Mouse (Mus musculus): Measurements from ENCODE around the gene Spns2. TPM values are rescaled to one million over a fixed set of nuclear protein-coding genes. Genes with fewer than 3 reads are reported as not detected.
A peak's percentile ranks its signal among the peaks of the same experiment; 100 is the strongest.

Spns2 gene
- polyA plus RNA-seq, 1 experiment from 2014 or later: 23.6 TPM

DNA sequence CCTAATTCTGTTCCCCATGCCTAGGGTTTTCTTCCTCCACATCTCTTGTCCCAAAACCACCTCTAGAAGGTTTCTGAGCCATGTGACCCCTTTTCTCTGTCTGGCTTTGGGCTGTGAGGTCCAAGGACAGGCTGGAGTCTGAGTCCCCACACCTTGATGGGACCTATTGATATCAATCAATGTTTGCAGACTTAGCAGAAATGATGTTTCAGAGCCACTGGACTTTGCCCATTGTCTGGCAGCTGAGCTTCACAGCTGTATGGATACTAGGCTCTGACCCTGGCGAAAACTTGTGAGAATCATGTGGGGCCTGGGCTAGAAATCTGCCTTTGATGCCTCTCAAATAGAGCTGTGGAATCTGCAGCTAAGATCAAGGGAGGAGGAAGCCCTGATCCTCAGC, 7.1 kb upstream of the Spns2 start:
- no peak overlapping the region for H3K27ac ChIP-seq (replicated peaks)
- H3K9me3 ChIP-seq (ENCODE audit: control insufficient read depth, low read length): no peaks in the 10 kb centered on the region
- no peak overlapping the region for H3K9ac ChIP-seq (ENCODE audit: low read length)
- TF ChIP-seq EP300 (optimal IDR thresholded peaks at IDR 0.05) (no peak), CTCF (IDR thresholded peaks at IDR 0.05; ENCODE audit: low read depth) (no peak)
- H3K27me3 ChIP-seq (ENCODE audit: control insufficient read depth, insufficient read depth, low read length): no peaks in the 10 kb centered on the region
- H3K4me3 ChIP-seq (ENCODE audit: low read depth, low read length): no peak overlapping the region
- H3K4me2 ChIP-seq (replicated peaks; ENCODE audit: low read depth): no peak overlapping the region
- WGBS: 44% methylated on average over 1 of the region's 1 CpGs
- H3K36me3 ChIP-seq (ENCODE audit: control insufficient read depth, insufficient read depth, low read length): no peaks in the 10 kb centered on the region
- ATAC-seq (ENCODE audit: low FRiP score, low TSS enrichment) (no peak), DNase-seq (ENCODE audit: low spot score) (no peak)
- no peaks in the 10 kb centered on the region for H3K4me1 ChIP-seq (replicated peaks; ENCODE audit: control insufficient read depth, insufficient read depth)

DNA sequence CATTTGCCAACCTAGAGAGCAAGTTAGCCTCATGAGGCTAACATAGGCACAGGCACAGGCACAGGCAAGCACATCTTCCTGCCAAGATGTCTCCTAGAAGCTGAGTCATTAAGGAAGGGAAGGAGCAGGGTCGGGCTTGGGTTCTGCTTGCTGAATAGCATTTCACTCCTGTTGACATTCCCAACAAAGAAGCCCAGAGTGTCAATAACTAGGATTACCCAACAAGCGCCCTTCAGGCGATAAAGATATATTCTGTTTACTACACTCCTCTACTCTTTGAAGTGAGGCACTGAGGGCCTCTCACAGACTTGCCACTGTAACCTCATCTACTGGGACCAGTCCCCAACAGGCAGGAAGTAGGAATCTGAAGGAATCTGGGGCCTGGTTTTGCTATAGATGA, 6.4 kb upstream of the Spns2 start:
- DNase-seq (ENCODE audit: low spot score): no peak
- Histone ChIP-seq H3K27ac (replicated peaks) (peak overlapping the region; percentile 45; the same call in 1 of the 2 replicates), H3K4me2 (replicated peaks; ENCODE audit: low read depth) (no peak overlapping the region), H3K9me3 (ENCODE audit: control insufficient read depth, low read length) (no peaks in the 10 kb centered on the region), H3K9ac (ENCODE audit: low read length) (no peak overlapping the region), H3K36me3 (ENCODE audit: control insufficient read depth, insufficient read depth, low read length) (no peaks in the 10 kb centered on the region), H3K4me3 (ENCODE audit: low read depth, low read length) (no peak overlapping the region), H3K4me1 (replicated peaks; ENCODE audit: control insufficient read depth, insufficient read depth) (no peaks in the 10 kb centered on the region), H3K27me3 (ENCODE audit: control insufficient read depth, insufficient read depth, low read length) (no peaks in the 10 kb centered on the region)
- 60% methylated on average over 3 of the region's 3 CpGs for WGBS
- peak; percentile 55 for ATAC-seq (ENCODE audit: low FRiP score, low TSS enrichment)
- no peak for TF ChIP-seq CTCF (IDR thresholded peaks at IDR 0.05; ENCODE audit: low read depth)
- no peak for TF ChIP-seq EP300 (optimal IDR thresholded peaks at IDR 0.05)

DNA sequence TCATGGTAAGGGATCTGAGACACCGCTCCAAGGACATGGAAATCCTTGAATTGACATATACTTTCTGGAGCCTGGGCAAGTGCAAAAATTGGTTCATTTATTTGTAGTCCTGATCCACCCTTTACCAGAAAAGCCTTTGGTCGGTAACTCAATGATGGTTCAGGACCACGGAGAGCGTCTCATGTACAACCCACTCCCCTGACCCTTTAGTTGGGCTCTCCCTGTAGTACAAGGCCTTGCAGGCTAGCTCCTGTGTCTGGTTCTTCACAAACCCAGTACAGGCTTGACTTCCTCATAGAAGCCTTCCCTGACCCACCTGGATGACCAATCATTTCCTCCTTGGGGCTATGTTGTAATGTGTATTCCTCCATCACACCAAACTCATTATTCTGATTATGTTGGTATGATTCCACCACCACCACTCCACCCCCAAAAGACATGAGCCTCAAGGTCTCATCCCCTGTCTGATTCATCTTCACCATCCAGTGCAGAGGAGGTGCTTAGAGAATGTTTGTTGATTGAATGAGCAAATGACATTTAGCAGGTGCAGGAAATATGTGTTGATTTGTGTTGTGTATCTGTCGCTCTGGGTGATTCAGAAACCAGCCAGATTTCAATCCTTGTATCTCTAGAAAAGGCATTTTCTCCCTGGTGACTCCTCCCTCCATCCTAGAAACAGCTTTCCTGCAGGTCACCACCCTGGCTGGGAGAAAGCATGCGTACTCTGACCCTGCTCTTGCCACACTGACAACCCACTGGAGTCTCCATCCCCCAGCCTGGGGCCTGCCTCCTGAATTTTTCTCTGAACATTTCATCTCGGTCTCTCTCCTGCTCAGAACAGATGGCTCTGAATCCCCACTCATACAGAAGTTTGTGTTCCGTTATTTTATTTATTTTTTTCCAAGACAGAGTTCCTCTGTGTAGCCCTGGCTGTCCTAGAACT, 4.6 kb upstream of the Spns2 start:
- Histone ChIP-seq H3K36me3 (ENCODE audit: control insufficient read depth, insufficient read depth, low read length) (no peaks in the 10 kb centered on the region), H3K9me3 (ENCODE audit: control insufficient read depth, low read length) (no peaks in the 10 kb centered on the region), H3K4me2 (replicated peaks; ENCODE audit: low read depth) (no peak overlapping the region), H3K4me3 (ENCODE audit: low read depth, low read length) (no peak overlapping the region), H3K9ac (ENCODE audit: low read length) (no peak overlapping the region), H3K4me1 (replicated peaks; ENCODE audit: control insufficient read depth, insufficient read depth) (peaks cover under 1% of the 10 kb centered on the region; the same call in 1 of the 2 replicates), H3K27ac (replicated peaks) (no peak overlapping the region), H3K27me3 (ENCODE audit: control insufficient read depth, insufficient read depth, low read length) (no peaks in the 10 kb centered on the region)
- WGBS: 44% methylated on average over 8 of the region's 8 CpGs
- DNase-seq (ENCODE audit: low spot score) (no peak), ATAC-seq (ENCODE audit: low FRiP score, low TSS enrichment) (peak; percentile 47; the same call in 1 of the 2 replicates)
- TF ChIP-seq CTCF (IDR thresholded peaks at IDR 0.05; ENCODE audit: low read depth) (no peak), EP300 (optimal IDR thresholded peaks at IDR 0.05) (no peak)

DNA sequence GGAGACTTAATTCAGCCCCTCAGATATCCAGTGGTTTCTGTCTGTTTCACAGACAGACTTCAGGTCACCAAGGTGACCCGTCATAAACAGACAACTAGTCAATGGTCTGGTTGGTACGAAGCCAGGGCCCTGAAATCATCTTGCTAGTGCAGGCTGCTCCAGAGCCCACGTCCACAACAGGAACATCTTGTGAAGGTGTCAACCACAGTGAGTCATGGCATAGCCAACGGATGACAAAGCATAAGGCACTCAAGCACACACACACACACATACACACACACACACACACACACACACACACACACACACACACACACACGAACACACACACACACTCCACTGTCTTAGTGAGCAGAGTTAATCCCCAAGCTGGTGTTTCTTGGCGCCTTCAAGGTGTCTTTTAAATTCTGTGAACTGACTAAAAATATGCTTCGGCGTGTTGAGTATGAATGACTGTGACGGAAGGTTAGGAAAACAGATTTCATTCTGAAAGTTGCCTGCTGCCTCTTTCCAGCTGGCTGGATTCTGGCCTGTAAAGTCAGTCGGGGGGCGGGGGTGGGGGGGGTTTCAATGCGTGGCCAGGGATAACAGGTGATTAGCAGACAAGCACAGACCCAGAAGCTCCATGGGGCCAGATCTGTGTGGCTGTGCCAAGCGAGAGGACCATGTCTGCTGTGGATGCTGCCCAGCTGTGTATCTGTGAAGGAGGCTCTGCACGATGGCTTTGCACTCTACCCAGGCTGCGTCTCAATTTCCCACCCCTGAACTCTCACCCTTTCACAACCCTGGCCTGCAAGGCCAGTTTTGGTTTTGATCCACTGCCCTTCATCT, 1.6 kb upstream of the Spns2 start:
- WGBS: 55% methylated on average over 15 of the region's 15 CpGs
- Histone ChIP-seq H3K4me1 (replicated peaks; ENCODE audit: control insufficient read depth, insufficient read depth) (peaks cover 6% of the 10 kb centered on the region; the same call in 1 of the 2 replicates), H3K36me3 (ENCODE audit: control insufficient read depth, insufficient read depth, low read length) (no peaks in the 10 kb centered on the region), H3K9ac (ENCODE audit: low read length) (no peak overlapping the region), H3K27ac (replicated peaks) (no peak overlapping the region), H3K4me2 (replicated peaks; ENCODE audit: low read depth) (no peak overlapping the region), H3K4me3 (ENCODE audit: low read depth, low read length) (no peak overlapping the region), H3K9me3 (ENCODE audit: control insufficient read depth, low read length) (no peaks in the 10 kb centered on the region), H3K27me3 (ENCODE audit: control insufficient read depth, insufficient read depth, low read length) (no peaks in the 10 kb centered on the region)
- ATAC-seq (ENCODE audit: low FRiP score, low TSS enrichment): no peak
- TF ChIP-seq EP300 (optimal IDR thresholded peaks at IDR 0.05): no peak
- no peak for TF ChIP-seq CTCF (IDR thresholded peaks at IDR 0.05; ENCODE audit: low read depth)
- DNase-seq (ENCODE audit: low spot score): no peak

DNA sequence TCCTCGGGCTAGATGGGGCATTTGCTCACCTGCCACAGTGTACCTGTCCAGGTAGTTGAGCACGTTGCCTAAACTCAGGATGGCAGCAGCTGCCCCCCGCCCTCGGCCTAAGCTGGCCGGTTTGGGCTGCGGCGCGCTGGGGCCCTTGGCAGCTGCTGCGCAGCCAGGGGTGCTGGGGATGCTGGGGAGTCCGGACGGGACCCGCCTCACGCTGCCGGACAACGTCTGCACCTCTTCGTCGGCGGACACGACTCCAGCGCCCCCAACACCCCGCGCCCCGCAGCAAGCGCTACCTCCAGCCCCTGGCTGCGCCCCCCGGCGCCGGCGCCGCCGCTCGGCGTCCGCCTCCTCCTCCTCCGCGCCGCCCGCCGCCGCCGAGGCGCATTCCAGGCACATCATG, 307 bp downstream of the Spns2 start:
- ATAC-seq (ENCODE audit: low FRiP score, low TSS enrichment): no peak
- TF ChIP-seq CTCF (IDR thresholded peaks at IDR 0.05; ENCODE audit: low read depth) (no peak), EP300 (optimal IDR thresholded peaks at IDR 0.05) (no peak)
- peak overlapping the region; percentile 61 for H3K9ac ChIP-seq (ENCODE audit: low read length)
- peak overlapping the region; percentile 94 for H3K4me2 ChIP-seq (replicated peaks; ENCODE audit: low read depth)
- peak overlapping the region; percentile 50 for H3K4me3 ChIP-seq (ENCODE audit: low read depth, low read length)
- no peaks in the 10 kb centered on the region for H3K27me3 ChIP-seq (ENCODE audit: control insufficient read depth, insufficient read depth, low read length)
- WGBS: 2% methylated on average over 11 of the region's 42 CpGs
- peaks cover 6% of the 10 kb centered on the region; the same call in 1 of the 2 replicates for H3K4me1 ChIP-seq (replicated peaks; ENCODE audit: control insufficient read depth, insufficient read depth)
- no peaks in the 10 kb centered on the region for H3K36me3 ChIP-seq (ENCODE audit: control insufficient read depth, insufficient read depth, low read length)
- no peak for DNase-seq (ENCODE audit: low spot score)
- no peaks in the 10 kb centered on the region for H3K9me3 ChIP-seq (ENCODE audit: control insufficient read depth, low read length)
- peak overlapping the region; percentile 56; the same call in 1 of the 2 replicates for H3K27ac ChIP-seq (replicated peaks)

Measured in stomach, postnatal 0 days (tissue).